Mouse (Mus musculus) lung, postnatal 36 days (tissue): ENCODE results near the gene Sgk1.

Experiments
- DNase-seq: peaks from one replicate; pipeline ENCODE4 v3.0.0; 2022; ENCODE audit warnings: mixed read lengths

Sgk1 gene

GRCm38 (mm10) chr10:21918750-21919145 lies 36.8 kb downstream of the Sgk1 start:
- DNase-seq = no peak

- DNase-seq = no peak
These were observed 38.6 kb downstream of the Sgk1 start for GRCm38 (mm10) chr10:21920611-21921010.

DNA sequence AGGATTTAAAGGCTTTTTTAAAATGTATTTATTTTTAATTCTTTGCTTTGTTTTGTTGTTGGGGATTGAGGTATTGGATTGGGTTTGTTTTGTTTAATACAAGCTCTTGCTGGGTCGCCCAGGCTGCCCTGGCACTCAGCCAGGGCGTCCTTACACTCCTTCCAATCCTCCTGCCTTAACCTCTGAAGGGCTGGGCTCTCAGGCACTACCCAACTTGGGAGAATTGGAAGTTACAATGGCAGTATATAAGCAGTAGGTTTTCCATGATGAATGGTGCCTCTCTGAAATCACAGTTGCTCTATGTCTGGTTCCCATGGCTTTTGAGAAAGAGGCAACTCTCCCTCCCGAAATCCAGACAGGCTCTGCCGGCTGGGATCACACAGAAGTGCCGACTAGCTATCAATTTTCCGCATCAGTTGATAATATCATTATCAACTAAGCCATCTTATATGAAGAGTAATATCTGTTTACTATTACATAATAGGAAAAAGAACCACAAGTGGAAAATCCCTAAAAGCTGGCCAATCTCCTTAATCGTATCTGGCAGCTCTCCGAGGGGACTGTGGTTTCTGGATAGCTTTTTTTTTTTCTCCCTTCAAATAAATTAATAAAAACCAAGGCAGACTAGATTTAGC lies 40.8 kb downstream of the Sgk1 start:
- DNase-seq = no peak

- no peak for DNase-seq
These were observed 41.5 kb downstream of the Sgk1 start for GRCm38 (mm10) chr10:21923495-21923952.

DNA sequence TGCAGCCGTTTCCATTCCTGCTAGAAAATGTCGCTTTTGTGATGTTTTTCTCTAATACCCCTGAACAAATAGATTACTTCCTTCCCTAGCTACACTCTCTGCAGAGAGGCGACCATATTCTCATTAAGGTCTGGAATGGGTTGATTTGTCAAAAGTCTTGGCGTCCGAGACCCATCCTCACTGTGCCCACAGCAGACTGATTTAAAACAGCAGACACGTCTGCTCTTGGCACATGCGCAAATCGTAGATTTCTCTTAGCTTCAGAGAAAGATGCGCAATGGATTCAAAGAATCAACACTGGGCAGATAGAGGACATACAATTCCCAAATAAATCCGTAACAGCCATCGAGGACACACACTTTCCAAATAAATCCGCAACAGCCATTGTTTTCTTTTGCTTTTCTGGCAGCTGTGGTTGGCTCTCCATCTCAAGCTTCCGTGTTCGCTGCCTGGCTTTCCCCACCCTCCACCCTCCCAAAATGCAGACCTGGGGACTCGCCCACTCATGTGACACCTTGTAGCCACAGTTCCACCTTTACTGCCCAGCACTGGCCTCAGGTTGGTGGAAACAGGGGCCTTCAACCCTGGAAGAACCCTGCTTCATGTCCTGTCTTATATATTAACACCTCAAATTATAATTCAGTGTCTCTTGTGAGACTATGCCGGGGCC lies 42.2 kb downstream of the Sgk1 start:
- no peak for DNase-seq

- no peak for DNase-seq
These were observed 45.0 kb downstream of the Sgk1 start for GRCm38 (mm10) chr10:21926941-21927340.

- no peak for DNase-seq
These were observed 48.9 kb downstream of the Sgk1 start for GRCm38 (mm10) chr10:21930781-21931380.

GRCm38 (mm10) chr10:21932791-21933190 lies 50.8 kb downstream of the Sgk1 start:
- no peak for DNase-seq

GRCm38 (mm10) chr10:21934826-21935225 lies 52.8 kb downstream of the Sgk1 start:
- DNase-seq = no peak

DNA sequence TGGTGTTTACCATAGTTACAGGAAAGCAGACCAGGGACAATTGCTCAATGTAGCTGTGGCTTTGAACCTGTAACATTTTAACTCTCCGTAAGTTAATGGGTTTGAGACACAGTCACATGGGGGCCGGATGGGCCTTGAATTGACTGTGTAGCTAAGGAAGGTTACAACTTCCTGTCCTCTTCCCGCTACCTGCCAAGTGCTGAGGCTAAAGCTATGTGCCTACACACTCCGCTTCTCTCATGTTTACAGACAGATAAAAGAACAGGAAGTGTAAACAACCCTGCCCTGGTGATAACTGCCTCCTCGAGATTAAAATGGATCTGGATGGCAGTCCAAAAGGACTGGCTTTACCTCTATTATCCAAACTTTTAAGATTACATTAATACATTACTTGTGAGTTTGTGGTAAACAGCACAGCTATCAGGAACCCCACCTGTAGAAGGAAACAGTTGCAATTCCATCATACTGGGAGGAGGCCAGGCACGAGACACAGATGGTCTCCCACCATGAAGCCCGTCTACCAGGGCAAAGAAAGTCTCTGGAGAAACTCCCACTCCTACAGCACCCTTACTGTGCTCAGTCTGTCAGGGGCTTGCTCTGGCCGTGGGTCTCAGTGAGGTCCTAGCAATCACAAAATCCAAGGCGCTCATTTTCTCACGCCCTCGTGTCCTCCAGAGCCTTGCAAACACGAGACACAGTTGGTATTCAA lies 54.7 kb downstream of the Sgk1 start:
- DNase-seq = peak; percentile 37

- DNase-seq = no peak
These were observed 55.2 kb downstream of the Sgk1 start for GRCm38 (mm10) chr10:21937222-21937605.

DNA sequence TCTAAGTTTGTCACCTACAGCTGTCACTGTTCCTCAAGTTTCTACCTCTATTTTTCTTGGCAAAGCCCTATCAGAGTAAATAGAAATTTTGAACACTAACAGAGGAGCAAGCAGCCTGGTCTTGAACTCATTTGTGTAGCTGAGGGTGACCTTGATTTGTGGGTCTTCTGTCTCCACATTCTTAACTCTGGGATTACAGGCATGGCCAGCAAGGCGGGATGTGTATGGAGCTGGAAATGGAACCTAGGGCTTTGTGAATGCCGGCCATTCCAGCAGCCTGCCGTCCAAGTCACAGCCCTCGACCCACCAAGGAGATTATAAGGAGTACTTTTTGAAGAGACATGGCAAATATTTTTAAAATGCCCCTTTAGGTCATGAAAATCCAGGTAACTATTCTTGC lies 56.2 kb downstream of the Sgk1 start:
- DNase-seq = no peak

DNA sequence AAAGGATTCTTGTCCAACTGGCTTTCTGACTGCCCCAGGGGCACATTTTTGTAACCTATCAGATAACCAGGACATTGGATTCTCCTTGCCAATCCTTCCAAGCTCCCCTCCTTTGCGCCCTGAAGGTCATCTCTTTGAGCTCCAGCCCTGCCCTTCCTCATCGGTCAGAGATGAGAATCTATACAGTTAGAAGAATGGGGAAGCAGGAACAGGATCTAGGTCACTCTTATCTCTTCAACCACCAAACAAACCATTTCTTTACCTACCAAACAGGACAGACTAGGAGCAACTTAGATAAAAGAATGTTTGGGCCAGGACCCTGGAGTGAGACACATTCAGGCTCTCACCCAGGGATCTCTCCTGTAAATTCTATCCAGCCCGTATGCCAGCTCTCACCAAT lies 59.3 kb downstream of the Sgk1 start:
- no peak for DNase-seq

DNA sequence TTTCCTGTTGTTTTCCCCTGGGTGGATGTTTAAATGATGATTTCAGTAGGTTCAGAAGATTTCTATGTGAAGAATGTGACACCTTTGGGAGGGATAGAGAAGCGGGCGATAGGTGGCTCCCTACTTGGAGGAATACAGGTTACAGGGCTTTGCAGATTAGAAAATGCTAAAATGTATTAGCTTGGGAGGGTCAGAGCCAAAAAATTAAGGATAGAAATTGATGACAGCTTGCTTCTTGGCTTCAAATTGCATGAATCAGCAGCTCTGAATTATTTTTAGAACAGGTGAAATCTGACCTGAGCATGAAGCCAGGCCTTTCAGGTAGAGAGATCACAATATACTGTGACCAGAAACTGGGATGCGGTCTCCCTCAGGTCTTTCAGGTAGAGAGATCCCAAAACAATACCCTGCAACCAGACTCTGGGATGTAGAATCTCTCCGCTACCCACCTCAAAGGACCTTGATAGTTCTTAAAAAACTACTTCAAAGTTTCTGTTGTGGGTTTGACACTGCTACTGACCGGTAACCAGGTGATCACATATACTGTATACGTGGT lies 61.2 kb downstream of the Sgk1 start:
- DNase-seq = no peak

- no peak for DNase-seq
These were observed 63.2 kb downstream of the Sgk1 start for GRCm38 (mm10) chr10:21945195-21945594.

- peak; percentile 46 for DNase-seq
These were observed 64.9 kb downstream of the Sgk1 start for GRCm38 (mm10) chr10:21946751-21947351.

DNA sequence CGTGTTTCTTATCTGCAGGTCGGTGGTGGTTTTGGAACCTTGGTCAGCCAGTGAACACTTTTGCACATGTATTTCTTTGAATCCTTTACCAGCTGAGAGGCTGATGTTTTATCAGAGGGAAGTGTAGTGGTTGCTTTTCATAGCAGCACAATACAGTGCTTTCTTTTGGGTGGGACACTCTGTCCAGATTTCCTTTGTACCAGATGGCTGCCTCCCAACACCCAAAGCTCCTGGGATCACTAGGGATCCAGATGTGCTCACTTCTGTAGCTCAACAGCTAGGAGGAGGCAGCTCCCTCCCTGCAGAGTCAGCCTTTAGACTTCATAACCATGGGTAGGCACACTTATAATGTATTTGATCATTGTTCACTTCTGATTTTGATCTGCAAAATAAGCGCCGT lies 70.5 kb downstream of the Sgk1 start:
- no peak for DNase-seq

- peak; percentile 55 for DNase-seq
These were observed 79.1 kb downstream of the Sgk1 start for GRCm38 (mm10) chr10:21961111-21961510.

DNA sequence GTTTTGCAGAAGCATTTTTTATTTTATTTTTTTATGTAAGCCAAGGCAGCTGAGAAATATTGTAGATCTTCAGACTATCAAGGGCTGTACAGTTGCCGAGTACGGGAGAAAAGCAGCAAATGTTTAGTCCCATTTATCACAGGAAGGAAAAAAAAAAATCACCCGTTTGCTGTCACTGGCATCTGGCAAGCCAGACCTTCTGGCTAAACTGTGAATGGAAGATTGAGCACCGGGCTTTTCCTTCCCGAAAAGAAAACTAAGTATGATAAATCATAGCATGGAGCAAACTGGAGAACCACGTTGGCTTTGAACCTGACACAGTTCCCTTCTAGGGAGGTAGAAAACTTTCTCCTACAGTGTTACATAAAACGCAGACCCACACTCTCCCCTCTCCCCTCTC lies 81.0 kb downstream of the Sgk1 start:
- no peak for DNase-seq

DNA sequence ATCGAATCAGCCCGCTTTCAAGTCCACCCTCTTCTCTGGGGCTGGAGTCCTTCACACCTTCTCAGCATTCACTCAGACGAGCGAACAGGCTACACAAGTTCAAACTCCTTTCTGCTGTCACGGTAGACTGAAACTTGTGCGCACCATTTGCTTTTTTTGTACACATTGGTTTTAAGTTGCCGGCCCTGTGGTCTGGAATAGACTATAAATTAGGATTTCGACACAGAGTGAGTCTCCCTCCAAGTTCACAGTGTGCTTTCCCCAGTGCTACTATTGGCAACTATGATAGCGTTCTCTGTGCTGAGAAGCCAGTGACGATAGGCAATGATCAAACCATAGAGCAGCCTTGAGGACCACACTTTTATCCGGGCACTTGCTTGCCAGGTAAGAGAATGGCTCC lies 91.7 kb downstream of the Sgk1 start:
- DNase-seq = no peak

- DNase-seq = no peak
These were observed 92.8 kb downstream of the Sgk1 start for GRCm38 (mm10) chr10:21974801-21975200.

DNA sequence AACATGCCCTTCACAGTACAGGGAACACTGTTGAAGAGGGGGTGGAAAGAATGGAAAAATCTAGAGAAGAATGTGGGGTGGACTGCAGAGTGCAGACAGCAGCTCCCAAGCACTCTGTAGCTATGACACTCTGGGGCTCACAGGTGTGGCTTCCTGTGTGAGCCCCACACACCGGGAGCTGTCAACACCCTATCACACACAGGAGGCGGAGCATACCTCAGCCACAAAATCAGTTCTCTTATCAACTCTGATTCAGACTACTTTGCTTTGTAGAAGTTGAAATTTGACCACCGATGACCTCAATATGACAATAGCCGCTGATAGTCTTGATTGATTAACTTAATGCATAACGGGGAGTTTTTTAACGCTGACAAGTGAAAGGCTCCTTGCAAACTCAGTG lies 93.4 kb downstream of the Sgk1 start:
- no peak for DNase-seq

GRCm38 (mm10) chr10:21976253-21976652 lies 94.3 kb downstream of the Sgk1 start:
- DNase-seq = peak; percentile 61
